Mouse (Mus musculus) lung, embryonic 14.5 days (tissue): ENCODE data around the gene Upp2. TPM values are rescaled to one million over a fixed set of nuclear protein-coding genes. Genes with fewer than 3 reads are reported as not detected.

ENCODE experiments used
- ATAC-seq: fragments of 200-750 bp; cut with Nextera tagmentation; 2 replicates; pipeline ENCODE4 v1.8.0; 2017; ENCODE audit warnings: mild to moderate bottlenecking, moderate TSS enrichment, moderate library complexity; ENCODE audit not compliant: insufficient read depth
- DNase-seq: peaks from one replicate; pipeline ENCODE4 v3.0.0-alpha.2; 2015
- H3K27ac ChIP-seq: fragments of 300-500 bp; sonication (generic); 2 replicates; pipeline ENCODE4 v1.5.1; 2014; ENCODE audit warnings: low read depth, mild to moderate bottlenecking, moderate library complexity
- H3K27me3 ChIP-seq: fragments of 300-500 bp; sonication (generic); 2 replicates; pipeline ENCODE4 v1.6.1; 2014; ENCODE audit warnings: low read length, control low read depth; ENCODE audit not compliant: insufficient read depth
- H3K36me3 ChIP-seq: fragments of 300-500 bp; sonication (generic); 2 replicates; pipeline ENCODE4 v1.6.1; 2014; ENCODE audit warnings: control low read depth; ENCODE audit not compliant: insufficient read depth
- H3K4me1 ChIP-seq: fragments of 300-500 bp; sonication (generic); 2 replicates; pipeline ENCODE4 v1.6.1; 2014; ENCODE audit warnings: antibody characterized with exemption, control low read depth; ENCODE audit not compliant: insufficient read depth
- H3K4me2 ChIP-seq: fragments of 300-500 bp; sonication (generic); 2 replicates; pipeline ENCODE4 v1.6.1; 2014; ENCODE audit warnings: mild to moderate bottlenecking
- H3K4me3 ChIP-seq: fragments of 300-500 bp; sonication (generic); 2 replicates; pipeline ENCODE4 v1.5.1; 2014; ENCODE audit warnings: low read depth, low read length
- H3K9ac ChIP-seq: fragments of 300-500 bp; sonication (generic); 2 replicates; pipeline ENCODE4 v1.6.1; 2014
- H3K9me3 ChIP-seq: fragments of 300-500 bp; sonication (generic); 2 replicates; pipeline ENCODE4 v1.6.1; 2016; ENCODE audit warnings: low read depth, low read length, control low read depth
- CTCF ChIP-seq: IDR thresholded peaks from 2 replicates; pipeline ENCODE4 v1.5.1; 2016; ENCODE audit warnings: antibody characterized with exemption, low read depth
- WGBS: fragments of 180-500 bp; shearing (Covaris S2); extraction: QIAGEN DNeasy Blood & Tissue Kit; methylation state at CpG from one replicate; pipeline ENCODE4 v1.1.7; 2014; 5-methylcytosine and 5-hydroxymethylcytosine counted together
- polyA plus RNA-seq: library from polyadenylated mRNA; unstranded; fragments of >200 nt; fragmentation: Nextera tagmentation; extraction: Ambion mirVana; gene quantifications from 2 replicates; pipeline ENCODE4 v1.2.1, GENCODE M21; 2014

The Upp2 gene
- 7.0 and 8.6 TPM in 2 replicates for polyA plus RNA-seq

- Histone ChIP-seq H3K27ac (peak within 1 kb of the TSS; percentile 97), H3K9me3 (no peaks in the 10 kb centered on the region), H3K4me2 (peak within 1 kb of the TSS; percentile 79), H3K4me3 (peak within 1 kb of the TSS; percentile 77), H3K27me3 (no peaks in the 10 kb centered on the region), H3K4me1 (peaks cover 22% of the 10 kb centered on the region), H3K9ac (peak within 1 kb of the TSS; percentile 87), H3K36me3 (no peaks in the 10 kb centered on the region)
- WGBS: under 1% methylated on average over 56 of the region's 80 CpGs
- peak; percentile 12; the same call in 1 of the 2 replicates for TF ChIP-seq CTCF
- DNase-seq: peak; percentile 94
- peak; percentile 96 for ATAC-seq
Measured at GRCm38 (mm10) chr2:58567066-58567810, at the start of gene Upp2, which contains the start of gene Acvr1. TSS of gene Upp2 (plus strand) at chr2:58567298. TSS of gene Acvr1 (minus strand) at chr2:58567157.

GRCm38 (mm10) chr2:58518517-58518916, 48.6 kb upstream of the Upp2 start:
- WGBS: 69% methylated on average over 1 of the region's 1 CpGs
- no peak for ATAC-seq
- no peak overlapping the region for H3K4me2 ChIP-seq
- H3K36me3 ChIP-seq: no peaks in the 10 kb centered on the region
- no peak overlapping the region for H3K4me3 ChIP-seq
- no peaks in the 10 kb centered on the region for H3K27me3 ChIP-seq
- TF ChIP-seq CTCF: no peak
- no peak overlapping the region for H3K27ac ChIP-seq
- H3K9me3 ChIP-seq: no peaks in the 10 kb centered on the region
- no peak overlapping the region for H3K9ac ChIP-seq
- no peak for DNase-seq
- H3K4me1 ChIP-seq: peaks cover 14% of the 10 kb centered on the region; the same call in 1 of the 2 replicates

- DNase-seq: peak; percentile 56
- WGBS: 52% methylated on average over 9 of the region's 9 CpGs
- peaks cover 11% of the 10 kb centered on the region; the same call in 1 of the 2 replicates for H3K4me1 ChIP-seq
- H3K36me3 ChIP-seq: no peaks in the 10 kb centered on the region
- no peak overlapping the region for H3K4me3 ChIP-seq
- no peak overlapping the region for H3K9ac ChIP-seq
- TF ChIP-seq CTCF: no peak
- no peaks in the 10 kb centered on the region for H3K27me3 ChIP-seq
- H3K27ac ChIP-seq: no peak overlapping the region
- peak; percentile 70; the same call in 1 of the 2 replicates for ATAC-seq
- no peaks in the 10 kb centered on the region for H3K9me3 ChIP-seq
- H3K4me2 ChIP-seq: no peak overlapping the region
Measured at GRCm38 (mm10) chr2:58520727-58521126, 46.4 kb upstream of the Upp2 start.

GRCm38 (mm10) chr2:58521621-58522020, 45.5 kb upstream of the Upp2 start:
- Histone ChIP-seq H3K36me3 (no peaks in the 10 kb centered on the region), H3K27me3 (no peaks in the 10 kb centered on the region), H3K27ac (no peak overlapping the region), H3K9ac (no peak overlapping the region), H3K9me3 (no peaks in the 10 kb centered on the region), H3K4me1 (peaks cover 11% of the 10 kb centered on the region; the same call in 1 of the 2 replicates), H3K4me2 (no peak overlapping the region), H3K4me3 (no peak overlapping the region)
- DNase-seq: no peak
- no peak for TF ChIP-seq CTCF
- no peak for ATAC-seq
- 84% methylated on average over 6 of the region's 6 CpGs for WGBS

GRCm38 (mm10) chr2:58523097-58523496, 44.0 kb upstream of the Upp2 start:
- H3K4me1 ChIP-seq: peaks cover 3% of the 10 kb centered on the region; the same call in 1 of the 2 replicates
- no peak overlapping the region for H3K4me2 ChIP-seq
- no peak overlapping the region for H3K27ac ChIP-seq
- WGBS: 71% methylated on average over 12 of the region's 12 CpGs
- TF ChIP-seq CTCF: no peak
- no peaks in the 10 kb centered on the region for H3K9me3 ChIP-seq
- DNase-seq (no peak), ATAC-seq (no peak)
- H3K9ac ChIP-seq: no peak overlapping the region
- no peaks in the 10 kb centered on the region for H3K36me3 ChIP-seq
- H3K4me3 ChIP-seq: no peak overlapping the region
- H3K27me3 ChIP-seq: no peaks in the 10 kb centered on the region

GRCm38 (mm10) chr2:58523894-58524293, 43.2 kb upstream of the Upp2 start:
- no peak for TF ChIP-seq CTCF
- peaks cover 3% of the 10 kb centered on the region; the same call in 1 of the 2 replicates for H3K4me1 ChIP-seq
- H3K27ac ChIP-seq: no peak overlapping the region
- ATAC-seq: no peak
- no peaks in the 10 kb centered on the region for H3K9me3 ChIP-seq
- H3K9ac ChIP-seq: no peak overlapping the region
- H3K27me3 ChIP-seq: no peaks in the 10 kb centered on the region
- no peak for DNase-seq
- H3K4me2 ChIP-seq: no peak overlapping the region
- no peak overlapping the region for H3K4me3 ChIP-seq
- H3K36me3 ChIP-seq: no peaks in the 10 kb centered on the region
- WGBS: 88% methylated on average over 5 of the region's 5 CpGs

GRCm38 (mm10) chr2:58524356-58524755, 42.7 kb upstream of the Upp2 start:
- Histone ChIP-seq H3K4me1 (peaks cover 3% of the 10 kb centered on the region; the same call in 1 of the 2 replicates), H3K36me3 (no peaks in the 10 kb centered on the region), H3K27me3 (no peaks in the 10 kb centered on the region), H3K9ac (no peak overlapping the region), H3K4me2 (no peak overlapping the region), H3K27ac (no peak overlapping the region), H3K9me3 (no peaks in the 10 kb centered on the region), H3K4me3 (no peak overlapping the region)
- WGBS: 84% methylated on average over 6 of the region's 6 CpGs
- DNase-seq (no peak), ATAC-seq (no peak)
- TF ChIP-seq CTCF: no peak
